Mouse (Mus musculus) CH12.LX (cell line): ENCODE measurements at regions not wholly inside any gene's neighbourhood (a gene's known extent, or its start where the extent isn't known, plus 50 kb on each side); places are given as distances from the start of the nearest gene placed in this dataset.

Experiments used
- DNase-seq: peaks from one replicate; pipeline ENCODE4 v3.0.0-alpha.2; 2013; ENCODE audit errors: extremely low read depth
- H3K27ac ChIP-seq: 2 replicates; pipeline ENCODE4 v1.5.1; 2012; ENCODE audit warnings: low read depth, mild to moderate bottlenecking, control low read depth, moderate library complexity; ENCODE audit not compliant: insufficient read depth
- H3K27me3 ChIP-seq: replicated peaks from 2 replicates; pipeline ENCODE3; 2012; ENCODE audit warnings: inconsistent platforms
- H3K36me3 ChIP-seq, 2 experiments: replicated peaks in 1 of 2; 2 replicates each; pipeline versions ENCODE3 to v1.6.1; 2012; ENCODE audit warnings: inconsistent platforms in 1 of 2, low read length in 1 of 2, mild to moderate bottlenecking in 1 of 2, mixed read lengths in 1 of 2, moderate library complexity in 1 of 2; ENCODE audit not compliant: control insufficient read depth in 1 of 2, insufficient read depth in 1 of 2
- H3K4me1 ChIP-seq, 2 experiments: 2 replicates each; pipeline ENCODE4 v1.6.1; 2012; ENCODE audit warnings: inconsistent platforms in 1 of 2, moderate library complexity in 1 of 2; ENCODE audit not compliant: insufficient read depth in 2 of 2, control insufficient read depth in 1 of 2
- H3K4me2 ChIP-seq: 2 replicates; pipeline ENCODE4 v1.6.1; 2012; ENCODE audit warnings: low read depth, mild to moderate bottlenecking, control low read depth; ENCODE audit not compliant: poor library complexity, insufficient read depth, severe bottlenecking
- H3K4me3 ChIP-seq, 3 experiments: fragments of 150-350 bp in 1 of 3; sonication (generic) in 1 of 3; replicated peaks in 1 of 3; 2 replicates each; pipeline versions ENCODE3 to v1.5.1; 2011 to 2012; ENCODE audit warnings: low read depth in 2 of 3, low read length in 2 of 3, mild to moderate bottlenecking in 2 of 3, moderate library complexity in 2 of 3, control low read depth in 1 of 3, improper control_type of control experiment in 1 of 3, inconsistent platforms in 1 of 3, mixed read lengths in 1 of 3; ENCODE audit not compliant: poor library complexity in 1 of 3
- H3K79me2 ChIP-seq: replicated peaks from 2 replicates; pipeline ENCODE4 v1.6.1; 2012; ENCODE audit warnings: mild to moderate bottlenecking, moderate library complexity; ENCODE audit not compliant: control insufficient read depth, poor library complexity, insufficient read depth, severe bottlenecking; ENCODE audit errors: extremely low read depth
- H3K9ac ChIP-seq: 2 replicates; pipeline ENCODE4 v1.6.1; 2012; ENCODE audit warnings: low read depth, mild to moderate bottlenecking, control low read depth, moderate library complexity; ENCODE audit not compliant: insufficient read depth
- H3K9me3 ChIP-seq: replicated peaks from 2 replicates; pipeline ENCODE3; 2012; ENCODE audit warnings: low read length, inconsistent platforms, mixed read lengths
- CHD1 ChIP-seq: IDR thresholded peaks from 2 replicates; pipeline ENCODE4 v1.6.1; 2012; ENCODE audit warnings: low read depth, low read length, improper control_type of control experiment, inconsistent platforms
- CHD2 ChIP-seq: IDR thresholded peaks from 2 replicates; pipeline ENCODE4 v1.6.1; 2011; ENCODE audit warnings: low read length, improper control_type of control experiment
- CTCF ChIP-seq, 2 experiments: IDR thresholded peaks in 1 of 2; conservative IDR thresholded peaks in 1 of 2; 2 replicates each; pipeline ENCODE4 v1.5.1; 2011 to 2012; ENCODE audit warnings: low read depth in 2 of 2, low read length in 2 of 2, improper control_type of control experiment in 1 of 2, inconsistent platforms in 1 of 2, mild to moderate bottlenecking in 1 of 2, moderate library complexity in 1 of 2
- E2F4 ChIP-seq: IDR thresholded peaks from 2 replicates; pipeline ENCODE4 v1.6.1; 2011; ENCODE audit warnings: low read depth, low read length, improper control_type of control experiment; ENCODE audit not compliant: insufficient replicate concordance
- ELF1 ChIP-seq: IDR thresholded peaks from 2 replicates; pipeline ENCODE4 v1.6.1; 2014; ENCODE audit warnings: low read depth, mild to moderate bottlenecking, inconsistent platforms, low read length, improper control_type of control experiment
- HCFC1 ChIP-seq: IDR thresholded peaks from 2 replicates; pipeline ENCODE4 v1.6.1; 2012; ENCODE audit warnings: low read depth, mild to moderate bottlenecking, inconsistent platforms, low read length, improper control_type of control experiment
- IRF4 ChIP-seq: IDR thresholded peaks from 2 replicates; pipeline ENCODE4 v1.6.1; 2014; ENCODE audit warnings: low read depth, mild to moderate bottlenecking, inconsistent platforms, low read length, improper control_type of control experiment
- JUN ChIP-seq: IDR thresholded peaks from 2 replicates; pipeline ENCODE4 v1.6.1; 2011; ENCODE audit warnings: low read depth, mild to moderate bottlenecking, low read length, improper control_type of control experiment, moderate library complexity; ENCODE audit not compliant: insufficient read depth
- JUND ChIP-seq: conservative IDR thresholded peaks from 2 replicates; pipeline ENCODE4 v1.6.1; 2011; ENCODE audit warnings: low read depth, low read length, improper control_type of control experiment
- MAX ChIP-seq: IDR thresholded peaks from 2 replicates; pipeline ENCODE4 v1.6.1; 2011; ENCODE audit warnings: low read length, improper control_type of control experiment
- MEF2A ChIP-seq: IDR thresholded peaks from 2 replicates; pipeline ENCODE4 v1.6.1; 2014; ENCODE audit warnings: low read depth, mild to moderate bottlenecking, inconsistent platforms, low read length, improper control_type of control experiment, borderline replicate concordance
- MYC ChIP-seq: IDR thresholded peaks from 2 replicates; pipeline ENCODE4 v1.6.1; 2011; ENCODE audit warnings: low read depth, mild to moderate bottlenecking, improper control_type of control experiment, low read length
- NRF1 ChIP-seq: IDR thresholded peaks from 2 replicates; pipeline ENCODE4 v1.6.1; 2014; ENCODE audit warnings: low read depth, mild to moderate bottlenecking, inconsistent platforms, low read length, improper control_type of control experiment, moderate library complexity
- PAX5 ChIP-seq: IDR thresholded peaks from 2 replicates; pipeline ENCODE4 v1.6.1; 2012; ENCODE audit warnings: low read length, inconsistent platforms, mixed read lengths
- POLR2AphosphoS2 ChIP-seq: IDR thresholded peaks from 2 replicates; pipeline ENCODE4 v1.6.1; 2011; ENCODE audit warnings: low read depth, low read length, improper control_type of control experiment
- RAD21 ChIP-seq: IDR thresholded peaks from 2 replicates; pipeline ENCODE4 v1.6.1; 2011; ENCODE audit warnings: low read depth, mild to moderate bottlenecking, low read length, improper control_type of control experiment, moderate library complexity
- RCOR1 ChIP-seq: conservative IDR thresholded peaks from 2 replicates; pipeline ENCODE4 v1.6.1; 2012; ENCODE audit warnings: low read depth, mild to moderate bottlenecking, inconsistent platforms, low read length, improper control_type of control experiment
- SIN3A ChIP-seq: IDR thresholded peaks from 2 replicates; pipeline ENCODE4 v1.6.1; 2012; ENCODE audit warnings: low read length, improper control_type of control experiment, inconsistent platforms
- SMC3 ChIP-seq: IDR thresholded peaks from 2 replicates; pipeline ENCODE4 v1.6.1; 2011; ENCODE audit warnings: low read depth, low read length, improper control_type of control experiment
- USF2 ChIP-seq: conservative IDR thresholded peaks from 2 replicates; pipeline ENCODE4 v1.6.1; 2011; ENCODE audit warnings: low read depth, low read length, improper control_type of control experiment
- ZC3H11A ChIP-seq: IDR thresholded peaks from 2 replicates; pipeline ENCODE4 v1.6.1; 2012; ENCODE audit warnings: low read depth, mild to moderate bottlenecking, inconsistent platforms, low read length, improper control_type of control experiment
- dilution Hi-C: fragments of 300-500 bp; cut with MboI; formaldehyde crosslinking; loops from 2 replicates; pipeline ENCODE4 v1.14.3; 2020; ENCODE audit warnings: low sequenced_read_pairs; ENCODE audit not compliant: extremely low pct_unique_long_range_greater_than_20kb, extremely low pct_ligation_motif_present
- in situ Hi-C: fragments of 300-500 bp; cut with MboI; formaldehyde crosslinking; loops from 3 replicates; pipeline ENCODE4 v1.14.3; 2019; ENCODE audit warnings: low sequenced_read_pairs, low pct_ligation_motif_present, low pct_unique_long_range_greater_than_20kb, mixed read lengths

DNA sequence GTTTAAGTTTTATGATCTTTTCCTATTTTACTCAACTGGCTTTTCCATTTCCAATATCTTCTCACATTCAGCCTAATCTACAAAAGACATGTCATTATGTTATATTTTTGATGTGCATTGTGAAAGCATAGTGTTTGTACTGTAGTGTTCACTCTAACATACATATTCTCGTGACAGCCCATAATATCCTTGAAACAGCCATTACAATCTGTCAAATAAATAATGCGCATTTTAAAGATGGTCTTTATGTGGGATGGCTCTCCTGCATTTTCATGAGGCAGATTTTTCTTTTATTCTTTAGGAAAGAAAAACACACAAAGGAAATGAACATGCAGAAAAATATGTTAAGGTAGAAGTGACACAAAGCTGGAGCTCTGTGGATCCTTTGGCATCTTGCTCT lies 415.6 kb upstream of the 1700008P02Rik start:
- TF ChIP-seq NRF1 = no peak
- TF ChIP-seq POLR2AphosphoS2 = no peak
- no peak for TF ChIP-seq IRF4
- TF ChIP-seq PAX5 = no peak
- no peak for TF ChIP-seq RCOR1
- TF ChIP-seq HCFC1 = no peak
- no peak for TF ChIP-seq RAD21
- TF ChIP-seq MYC = no peak
- no peak for TF ChIP-seq CHD1
- TF ChIP-seq CHD2 = no peak
- no peak for TF ChIP-seq E2F4
- no peak for TF ChIP-seq MEF2A
- TF ChIP-seq SMC3 = no peak
- no peak for TF ChIP-seq JUN
- TF ChIP-seq MAX = no peak
- no peak for TF ChIP-seq ELF1
- no peak for TF ChIP-seq ZC3H11A

DNA sequence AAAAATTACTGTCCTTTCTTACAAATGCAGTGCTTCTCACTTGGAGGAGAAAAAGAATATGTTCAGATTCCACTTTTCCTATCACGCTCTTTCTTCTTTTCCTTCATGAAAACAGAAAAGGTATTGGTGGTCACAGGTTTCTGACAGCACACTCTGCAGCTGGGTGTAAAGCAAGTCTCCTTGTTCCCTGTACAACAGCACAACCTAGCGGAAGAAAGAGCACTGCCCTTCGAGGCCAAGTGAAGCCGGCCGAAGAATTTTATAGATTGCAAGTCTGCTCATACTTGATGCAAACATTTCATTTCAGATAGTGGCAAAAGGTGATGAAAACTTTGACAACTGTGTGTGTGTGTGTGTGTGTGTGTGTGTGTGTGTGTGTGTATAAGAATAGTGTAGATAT lies 407.6 kb upstream of the 1700008P02Rik start:
- TF ChIP-seq PAX5 = no peak
- peak; percentile 74 to 85 for TF ChIP-seq CTCF (conservative IDR thresholded peaks at IDR 0.05 in 1 of 2, IDR thresholded peaks at IDR 0.05 in 1 of 2; ENCODE audit: low read depth in 2 of 2, low read length in 2 of 2)
- TF ChIP-seq SIN3A = no peak
- TF ChIP-seq USF2 = no peak
- 0 out of 2 replicates have a peak, but pooled peaks have one; percentile 15 for TF ChIP-seq JUND
- TF ChIP-seq SMC3 = peak; percentile 73
- peak; percentile 95 for TF ChIP-seq RAD21
- H3K4me1 ChIP-seq = peaks cover 0 to 5% of the 10 kb centered on the region in 2 experiments; a peak in 1 of 4 replicates
- in situ Hi-C loops = no loop called here
- no peaks in the 10 kb centered on the region for H3K27me3 ChIP-seq
- peak; percentile 83 for DNase-seq
- no peaks in the 10 kb centered on the region for H3K79me2 ChIP-seq
- H3K9me3 ChIP-seq = no peaks in the 10 kb centered on the region
- H3K27ac ChIP-seq = no peak overlapping the region
- dilution Hi-C loops = no loop called here
- H3K36me3 ChIP-seq = no peaks in the 10 kb centered on the region
- H3K4me3 ChIP-seq = no peak overlapping the region
- no peak overlapping the region for H3K4me2 ChIP-seq
- H3K9ac ChIP-seq = no peak overlapping the region

More for the DNA sequence above, 415.6 kb upstream of the 1700008P02Rik start:
- Histone ChIP-seq H3K79me2 (no peaks in the 10 kb centered on the region), H3K27me3 (no peaks in the 10 kb centered on the region), H3K9me3 (peaks cover 7% of the 10 kb centered on the region), H3K27ac (no peak overlapping the region), H3K4me1 (peaks cover 0 to 5% of the 10 kb centered on the region in 2 experiments; a peak in 1 of 4 replicates), H3K4me3 (no peak overlapping the region), H3K9ac (no peak overlapping the region), H3K4me2 (no peak overlapping the region), H3K36me3 (no peaks in the 10 kb centered on the region)
- dilution Hi-C loops (no loop called here), in situ Hi-C loops (no loop called here)
- DNase-seq = no peak
